Mouse (Mus musculus) embryonic stem cell, embryonic (primary cell): ENCODE data around the gene Cd200r4.
"Not testable (repeated sequence)": the region's sequence is repeated elsewhere in the genome, so short reads cannot be mapped to it uniquely, and the experiment has no call there.

Experiments
- CTCF ChIA-PET, 4 experiments: fragments of 300-600 bp in 2 of 4; fragments of 350-600 bp in 2 of 4; sonication (Branson Sonifier 250); formaldehyde crosslinking; loops; one replicate each; lab custom pipeline; 2022; ENCODE audit warnings: inconsistent platforms in 2 of 4; lab: Charles Lee
- POLR2A ChIA-PET, 4 experiments: fragments of 300-600 bp in 2 of 4; fragments of 350-600 bp in 2 of 4; sonication (Branson Sonifier 250); formaldehyde crosslinking; loops; one replicate each; lab custom pipeline; 2022; ENCODE audit warnings: antibody characterized with exemption in 4 of 4, inconsistent platforms in 1 of 4; lab: Charles Lee

Gene Cd200r4

DNA sequence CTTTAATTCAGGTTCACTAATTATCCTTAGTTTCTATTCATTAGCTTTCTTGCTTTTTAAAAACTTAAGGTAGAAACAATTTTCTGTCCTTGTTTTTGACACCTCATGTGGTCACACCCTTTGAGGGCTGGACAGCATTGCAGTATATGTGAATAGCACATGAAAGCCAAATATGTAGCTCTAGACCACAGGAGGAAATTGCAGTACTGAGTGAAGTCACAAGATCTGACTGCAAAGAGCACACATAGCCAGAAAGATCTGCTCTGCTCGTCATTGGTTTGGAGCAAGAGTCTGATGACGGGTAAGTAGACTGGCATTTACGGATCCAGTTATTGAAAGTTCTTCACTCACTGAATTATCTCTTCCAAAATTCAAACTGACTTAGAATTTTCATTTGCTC, at the start of gene Cd200r4:
TSS of gene Cd200r4 (plus strand) at position 190 of the 400 bp plus-strand sequence.
- ChIA-PET CTCF (no interaction called here), POLR2A (no interaction called here)

DNA sequence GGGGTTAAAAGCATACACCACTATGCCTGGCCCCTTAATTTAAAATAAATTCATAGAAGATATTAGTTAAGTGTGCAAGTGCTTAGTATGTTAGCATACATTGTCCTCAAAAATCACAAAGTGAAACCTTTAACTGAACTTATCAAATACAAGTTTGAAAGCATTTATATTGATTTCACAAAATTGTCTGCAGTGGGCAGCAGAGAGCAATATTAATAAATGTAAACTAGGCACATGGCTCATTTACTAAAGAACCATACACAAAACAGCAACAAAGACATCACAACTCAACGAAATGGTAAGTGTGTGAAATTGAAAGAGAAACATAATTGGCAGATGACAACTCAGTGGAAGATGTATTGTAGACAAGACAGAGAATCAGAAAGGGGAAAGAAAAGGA, 49.7 kb upstream of the Cd200r4 start:
- ChIA-PET CTCF (no interaction called here), POLR2A (no interaction called here)

DNA sequence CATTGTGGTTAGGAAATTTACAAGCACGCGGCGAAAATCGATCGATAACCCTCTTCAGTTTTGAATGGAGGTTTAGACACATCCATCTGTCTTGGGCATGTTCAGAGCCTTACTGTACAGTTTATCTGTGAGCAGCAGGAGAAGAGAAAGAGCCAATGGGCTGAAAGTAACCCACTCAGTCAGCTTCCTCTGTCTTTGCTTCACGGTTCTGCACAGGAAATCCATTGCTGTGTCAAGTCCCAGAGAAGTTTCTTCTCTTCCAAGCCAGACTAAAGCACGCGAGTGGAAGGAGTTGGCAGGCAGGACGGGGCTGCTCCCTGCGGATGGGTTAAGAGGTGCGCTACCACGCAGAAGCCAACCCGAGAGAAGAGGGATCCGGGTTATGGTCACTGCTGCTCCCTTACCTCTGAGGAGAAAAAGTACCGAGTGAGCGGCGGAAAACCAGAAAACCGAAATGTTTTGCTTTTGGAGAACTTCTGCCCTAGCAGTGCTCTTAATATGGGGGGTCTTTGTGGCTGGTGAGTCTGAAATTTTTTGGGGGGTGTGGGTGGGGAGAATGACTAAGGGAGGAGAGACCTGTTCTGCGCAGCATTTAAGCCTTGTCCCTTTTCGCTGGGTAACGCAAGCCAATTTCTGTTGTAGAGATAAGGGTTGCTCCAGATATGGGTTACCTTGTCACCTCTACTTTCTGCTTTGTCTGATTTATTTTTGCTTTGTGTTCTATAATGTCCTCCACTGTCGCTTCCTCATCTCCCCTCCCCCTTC, 45.8 kb upstream of the Cd200r4 start, which contains the start of gene Cd200r1:
TSS of gene Cd200r1 (plus strand) at position 182 of the 765 bp plus-strand sequence.
- CTCF ChIA-PET: interaction anchor here in 3 of 4 experiments (0.6 to 1.6 kb wide), 3 partner anchors 325 to 1594 kb away, joined by 4 to 7 read pairs (median 4); no protein-coding TSS in a partner anchor
- POLR2A ChIA-PET: no interaction called here

DNA sequence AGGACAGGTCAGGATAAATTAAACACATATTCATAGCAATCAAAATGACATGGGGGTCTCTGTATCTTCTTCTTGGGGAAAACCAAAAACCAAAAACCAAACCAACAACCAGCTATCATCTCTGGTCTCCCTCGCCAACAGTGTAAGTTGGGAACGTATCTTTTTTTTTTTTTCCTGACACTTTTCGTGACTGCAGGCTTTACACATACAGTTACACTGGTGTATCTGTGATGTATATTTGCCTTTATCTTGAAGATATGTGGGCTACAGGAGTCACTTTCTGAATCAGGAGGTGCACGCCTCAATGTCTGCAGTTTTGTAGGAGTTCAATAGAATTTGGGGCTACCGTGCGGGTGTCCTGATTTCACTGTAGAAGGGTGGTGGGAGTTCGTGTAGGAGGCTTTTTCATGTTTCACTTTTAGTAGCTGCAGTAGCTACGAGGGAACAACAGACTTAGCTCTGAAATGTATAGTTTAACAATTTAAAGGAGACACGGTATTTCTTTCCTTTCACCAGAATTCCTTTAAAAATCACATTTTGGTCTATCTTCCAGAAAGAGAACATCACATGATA, 45.1 kb upstream of the Cd200r4 start:
- ChIA-PET CTCF (interaction anchor here in 3 of 4 experiments (0.6 to 1.6 kb wide), 5 partner anchors 38 to 1593 kb away, joined by 3 to 4 read pairs (median 4); no protein-coding TSS in a partner anchor), POLR2A (interaction anchor here in 1 of 4 experiments (0.6 kb wide), 1 partner anchor 389 kb away, joined by 3 read pairs; no protein-coding TSS in a partner anchor)

DNA sequence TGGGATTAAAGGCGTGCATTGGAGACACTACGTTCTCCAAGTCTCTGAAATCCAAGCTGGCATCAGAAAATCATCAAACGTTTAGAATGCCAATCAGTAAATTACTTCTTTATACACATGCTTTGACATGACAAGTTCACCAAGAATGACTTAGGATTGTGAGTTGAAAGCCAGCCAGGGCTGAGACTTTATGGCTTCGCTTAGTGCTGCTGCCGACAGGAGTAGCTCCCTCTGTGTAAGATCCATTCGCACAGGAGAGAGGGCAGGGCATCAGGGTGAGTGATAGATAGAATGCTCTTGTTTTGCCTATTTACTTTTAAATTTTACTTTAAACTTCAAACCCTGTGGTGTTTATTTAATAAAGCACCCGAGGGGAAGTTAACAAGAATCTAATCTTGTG, 44.0 kb upstream of the Cd200r4 start:
- POLR2A ChIA-PET: no interaction called here
- CTCF ChIA-PET: interaction anchor here in 3 of 4 experiments (0.7 to 1.8 kb wide), 5 partner anchors 12 to 323 kb away, joined by 3 to 6 read pairs (median 3); no protein-coding TSS in a partner anchor

DNA sequence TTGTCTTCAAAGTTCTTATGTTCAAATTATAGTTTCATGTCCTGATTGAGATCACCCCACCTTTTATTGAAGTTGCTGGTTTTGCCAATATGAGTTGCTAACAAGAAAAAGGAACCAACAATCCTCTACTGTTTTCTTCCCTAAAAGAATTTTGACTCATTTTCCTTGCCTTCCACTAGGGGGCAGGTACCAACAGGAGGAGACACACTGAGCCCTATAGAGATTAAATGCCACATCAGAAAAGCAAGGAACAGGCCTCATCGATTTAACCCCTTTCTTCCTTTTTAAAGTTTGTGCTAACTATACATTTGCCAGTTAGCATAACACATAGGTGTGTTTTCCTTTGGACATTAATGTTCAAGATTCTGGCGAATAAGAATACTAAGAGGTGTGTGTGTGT, 43.6 kb upstream of the Cd200r4 start:
- ChIA-PET POLR2A (no interaction called here), CTCF (interaction anchor here in 3 of 4 experiments (0.8 to 1.8 kb wide), 3 partner anchors 13 to 322 kb away, joined by 3 to 6 read pairs (median 3); no protein-coding TSS in a partner anchor)

DNA sequence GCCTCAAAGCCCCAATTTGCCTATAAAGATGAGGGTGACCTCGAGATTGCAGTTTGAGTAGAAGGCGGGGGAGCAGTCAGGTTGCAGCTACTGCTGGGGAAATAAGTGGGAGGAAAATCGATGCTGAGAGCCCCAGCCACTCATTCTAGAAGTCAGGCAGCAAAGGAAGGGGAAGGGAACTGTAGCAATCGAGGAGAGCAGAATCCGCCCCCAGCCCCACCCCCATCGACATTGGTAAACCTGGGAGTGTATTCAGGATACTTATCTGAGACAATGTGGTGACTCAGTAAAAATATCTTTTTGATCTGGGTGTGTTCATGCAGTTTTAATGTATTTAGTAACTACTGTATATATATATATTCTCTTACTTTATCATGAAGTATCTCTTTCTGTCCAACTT, 39.0 kb upstream of the Cd200r4 start:
- CTCF ChIA-PET: no interaction called here
- POLR2A ChIA-PET: no interaction called here

DNA sequence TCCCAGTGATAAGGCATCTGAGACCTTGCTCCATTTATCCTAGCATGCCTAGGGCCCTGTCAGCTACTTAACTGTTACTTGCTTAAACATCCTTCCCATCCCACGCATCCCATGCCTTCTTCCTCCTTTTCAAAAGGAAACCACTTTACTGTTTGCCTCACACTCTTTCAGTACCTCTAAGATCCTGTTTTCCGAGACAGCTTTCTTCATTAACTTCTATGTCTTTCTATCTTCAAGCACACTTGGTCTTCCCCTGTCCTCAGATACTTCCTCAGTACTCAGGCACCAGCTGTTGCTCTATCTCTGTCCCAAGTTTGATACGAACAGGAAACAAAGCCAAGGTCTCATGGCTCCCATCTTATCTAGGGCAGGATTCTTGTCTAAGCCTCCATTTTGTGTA, 37.9 kb upstream of the Cd200r4 start:
- ChIA-PET POLR2A (interaction anchor here in 1 of 4 experiments (0.6 kb wide), 1 partner anchor 273 kb away, joined by 5 read pairs; no protein-coding TSS in a partner anchor), CTCF (no interaction called here)

DNA sequence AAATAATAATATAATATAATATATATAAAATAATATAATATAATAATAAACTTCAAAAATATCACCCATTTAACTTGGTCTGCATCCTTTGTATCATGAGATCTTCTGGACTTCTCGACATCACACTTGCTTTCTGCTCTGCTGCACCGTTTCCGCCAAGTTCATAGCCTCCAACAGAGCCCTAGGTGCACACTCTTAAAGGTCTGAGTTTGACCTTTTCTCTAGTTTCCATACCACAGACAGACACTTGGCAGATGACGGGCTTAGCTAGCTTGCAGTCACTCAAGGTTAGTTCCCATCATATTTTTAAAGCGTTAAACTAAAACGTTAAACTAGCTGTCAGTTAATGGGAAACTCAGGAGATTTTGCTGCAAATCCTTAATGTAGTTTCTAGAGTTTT, 37.3 kb upstream of the Cd200r4 start:
- POLR2A ChIA-PET: interaction anchor here in 1 of 4 experiments (0.6 kb wide), 1 partner anchor 272 kb away, joined by 5 read pairs; no protein-coding TSS in a partner anchor
- CTCF ChIA-PET: no interaction called here

DNA sequence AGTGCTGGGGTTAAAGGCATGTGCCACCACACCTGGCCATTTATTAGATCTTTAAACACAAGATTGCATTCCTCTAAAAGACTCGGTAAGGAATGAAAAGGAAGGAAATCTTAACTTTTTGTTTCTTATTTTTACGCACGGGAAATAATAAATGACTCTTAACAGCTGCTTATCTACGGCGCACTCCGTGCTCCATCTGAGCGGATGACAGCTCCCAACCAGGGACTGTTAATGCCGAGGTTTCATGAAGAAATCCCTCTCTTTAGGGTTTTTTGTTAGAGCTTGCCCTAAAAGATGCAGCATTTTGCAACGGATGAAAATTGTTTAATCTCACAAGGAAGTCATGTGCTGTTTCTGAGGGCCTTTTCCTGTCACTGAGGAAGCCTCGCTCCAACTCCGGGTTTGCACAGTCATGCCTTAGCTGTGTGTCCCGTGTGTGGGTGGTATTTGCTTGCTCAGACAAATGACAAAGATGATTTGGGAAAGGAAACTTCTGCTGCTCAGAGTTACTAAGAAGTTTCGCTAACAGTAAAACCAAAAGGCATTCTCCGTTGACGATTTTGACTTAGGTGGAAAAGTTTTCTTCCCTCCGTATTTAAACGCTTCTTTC, 32.9 kb upstream of the Cd200r4 start:
- CTCF ChIA-PET: no interaction called here
- POLR2A ChIA-PET: interaction anchor here in 2 of 4 experiments (0.5 to 2.2 kb wide), 3 partner anchors 35 to 309 kb away, joined by 3 to 6 read pairs (median 3); partner anchors contain the start of gene Nepro (in 1 of the 2)

DNA sequence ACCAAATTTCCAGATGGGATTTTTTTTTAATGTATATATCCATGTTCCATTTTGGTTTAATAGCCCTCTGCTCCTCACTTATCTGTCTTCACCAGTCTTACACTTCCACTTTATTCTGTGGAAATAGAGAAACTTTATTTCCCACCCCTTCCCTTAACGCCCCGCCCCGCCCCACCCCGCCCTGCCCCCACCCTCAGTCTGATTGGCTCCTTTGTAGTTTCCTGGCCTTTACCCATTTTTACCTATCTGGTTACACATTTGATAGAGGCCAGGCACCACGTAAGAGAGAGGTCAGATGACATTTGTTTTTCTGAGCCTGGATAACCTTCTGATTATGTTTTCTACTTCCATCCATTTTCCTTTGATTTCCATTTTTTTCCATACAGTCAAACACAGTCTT, 32.0 kb upstream of the Cd200r4 start:
- ChIA-PET CTCF (interaction anchor here in 1 of 4 experiments (0.7 kb wide), 1 partner anchor 431 kb away, joined by 3 read pairs; no protein-coding TSS in a partner anchor), POLR2A (interaction anchor here in 1 of 4 experiments (2.2 kb wide), 1 partner anchor 55 kb away, joined by 6 read pairs; the partner anchor contains the start of gene Nepro)

DNA sequence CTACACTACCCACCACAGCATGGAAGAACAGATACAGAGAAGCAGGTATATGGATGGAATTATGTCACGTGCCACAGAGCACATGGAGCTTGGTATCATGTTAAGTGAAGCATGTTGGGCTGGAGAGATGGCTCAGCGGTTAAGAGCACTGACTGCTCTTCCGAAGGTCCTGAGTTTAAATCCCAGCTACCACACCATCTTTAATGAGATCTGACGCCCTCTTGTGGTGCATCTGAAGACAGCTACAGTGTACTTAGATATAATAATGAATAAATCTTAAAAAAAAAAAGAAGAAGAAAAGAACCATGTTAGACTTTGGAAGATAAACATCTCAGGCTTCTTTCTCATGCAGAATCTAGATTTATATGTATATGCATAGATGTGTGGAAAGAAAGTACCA, 30.8 kb upstream of the Cd200r4 start:
- POLR2A ChIA-PET: interaction anchor here in 1 of 4 experiments (1.2 kb wide), 1 partner anchor 55 kb away, joined by 4 read pairs; no protein-coding TSS in a partner anchor
- CTCF ChIA-PET: interaction anchor here (0.5 to 1.1 kb wide), 7 partner anchors 13 to 1377 kb away, joined by 3 to 5 read pairs (median 3); no protein-coding TSS in a partner anchor

DNA sequence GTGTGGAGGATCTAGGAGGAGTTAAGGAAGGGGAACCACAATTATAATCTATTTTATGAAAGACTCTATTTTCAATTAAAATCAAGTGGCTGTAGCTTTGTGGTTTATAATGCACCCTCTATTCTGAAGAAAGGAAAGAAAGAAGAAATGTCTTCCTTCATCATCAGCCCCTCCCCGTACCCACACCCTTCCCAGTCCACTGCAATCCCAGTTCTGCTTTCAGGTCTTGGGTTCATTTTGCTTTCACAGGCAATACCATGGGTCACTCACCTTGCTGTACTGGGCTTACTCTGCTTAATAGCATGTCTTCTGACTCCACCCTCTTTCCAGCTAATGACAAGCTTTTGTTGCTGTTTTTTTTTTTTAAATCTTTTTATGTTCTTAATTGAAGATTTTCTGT, 24.6 kb upstream of the Cd200r4 start:
- POLR2A ChIA-PET: no interaction called here

DNA sequence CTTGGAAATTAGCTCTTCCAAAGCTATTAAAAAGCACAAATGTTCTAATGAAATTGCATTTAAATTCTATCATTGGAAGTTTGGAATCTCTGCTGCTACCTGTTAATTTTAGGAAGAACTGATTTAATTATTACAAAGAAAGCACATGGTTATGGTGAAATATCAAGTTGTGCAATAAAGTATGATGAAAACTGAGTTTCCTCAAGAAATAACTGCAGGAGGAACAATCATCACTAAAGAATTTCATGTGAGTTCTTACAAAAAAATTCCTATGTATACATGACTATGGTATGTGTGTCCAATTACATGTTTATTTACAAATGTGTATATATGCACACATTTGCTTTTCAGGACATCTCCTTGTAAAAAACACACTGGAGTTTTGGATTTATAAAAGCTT, 17.1 kb upstream of the Cd200r4 start:
- POLR2A ChIA-PET: no interaction called here
- CTCF ChIA-PET: no interaction called here

More for the DNA sequence above, 24.6 kb upstream of the Cd200r4 start:
- CTCF ChIA-PET: interaction anchor here in 1 of 4 experiments (0.6 kb wide), 1 partner anchor 177 kb away, joined by 5 read pairs; no protein-coding TSS in a partner anchor

DNA sequence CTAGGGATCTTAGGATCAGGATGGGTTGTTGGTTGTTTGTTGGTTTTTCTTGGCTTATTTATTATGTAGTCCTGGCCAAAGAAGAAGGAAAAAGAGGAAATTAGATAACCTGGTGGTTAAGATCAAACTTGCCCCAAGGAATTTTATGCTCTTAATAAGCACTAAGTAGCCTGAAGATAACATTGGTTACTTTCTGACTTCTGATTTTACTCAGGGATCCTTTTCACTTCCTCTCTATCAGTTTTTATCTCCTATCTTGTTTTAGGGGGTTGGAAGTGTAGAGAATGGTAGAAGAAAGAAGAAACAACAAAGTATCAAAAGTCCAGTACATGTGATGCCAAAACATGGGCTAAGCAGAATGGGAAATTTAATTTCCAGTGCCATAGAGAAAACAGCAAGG, 5.6 kb upstream of the Cd200r4 start:
- ChIA-PET POLR2A (no interaction called here), CTCF (no interaction called here)

DNA sequence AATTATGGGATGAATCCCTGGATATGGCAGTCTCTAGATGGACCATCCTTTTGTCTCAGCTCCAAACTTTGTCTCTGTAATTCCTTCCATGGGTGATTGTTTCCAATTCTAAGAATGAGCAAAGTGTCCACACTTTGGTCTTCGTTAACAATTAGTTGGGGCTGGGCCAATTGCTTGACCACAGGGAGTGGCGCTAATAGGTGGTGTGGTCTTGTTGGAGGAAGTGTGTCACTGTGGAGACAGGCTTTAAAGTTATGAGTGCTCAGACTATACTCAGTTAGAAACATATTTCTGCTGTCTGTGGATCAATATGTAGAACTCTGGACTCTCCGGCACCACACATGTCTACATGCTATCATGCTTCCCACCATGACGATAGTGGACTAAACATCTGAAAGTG, 1.3 kb upstream of the Cd200r4 start:
- POLR2A ChIA-PET, CTCF ChIA-PET: not testable (repeated sequence)

DNA sequence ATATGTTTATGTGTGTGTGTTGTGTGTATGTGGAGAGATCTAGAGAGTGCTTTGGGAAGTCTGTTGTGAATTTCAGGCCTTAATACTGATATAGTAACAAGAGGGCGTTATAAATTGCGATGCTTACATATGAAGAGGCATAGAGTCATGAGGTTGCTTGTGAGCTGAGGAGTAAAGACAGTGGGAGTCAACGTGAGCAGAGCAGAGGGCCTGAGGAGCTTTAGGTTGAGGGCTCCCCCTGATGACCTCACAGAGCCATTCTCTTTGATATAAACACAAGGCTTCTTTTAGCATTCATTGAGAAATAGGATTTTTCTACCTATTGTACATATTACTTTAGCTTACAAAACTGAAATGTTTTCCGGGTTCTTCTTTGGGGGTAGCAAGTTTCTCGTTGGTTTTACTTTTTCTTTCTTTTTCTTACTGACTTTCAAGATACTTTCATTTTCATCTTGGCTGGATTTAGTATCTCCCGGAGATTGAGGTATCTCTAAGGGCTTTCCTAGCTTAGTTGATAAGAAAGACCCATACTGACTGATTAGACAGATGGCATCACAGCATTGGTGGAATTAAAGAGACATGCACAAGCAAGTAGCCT, 1.0 kb downstream of the Cd200r4 start:
- POLR2A ChIA-PET: no interaction called here
- CTCF ChIA-PET: no interaction called here

DNA sequence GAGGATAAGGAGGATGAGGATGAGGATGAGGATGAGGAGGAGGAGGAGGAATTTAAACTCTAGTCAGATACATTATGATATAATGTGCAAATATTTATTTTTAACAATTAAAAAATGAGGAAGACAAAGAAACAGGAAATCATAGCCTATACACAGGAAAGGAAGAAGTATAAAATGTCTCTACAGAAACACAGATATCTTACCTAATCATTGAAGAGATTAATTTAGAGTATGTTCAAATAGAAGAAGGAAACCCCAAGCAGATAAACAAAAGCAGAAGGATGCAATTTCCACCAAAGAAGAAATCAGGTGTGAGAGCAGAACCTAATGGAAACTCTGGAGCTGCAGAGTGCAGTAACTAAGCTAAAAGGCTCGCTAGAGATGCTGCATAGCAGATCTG, 6.5 kb downstream of the Cd200r4 start:
- POLR2A ChIA-PET: no interaction called here
- CTCF ChIA-PET: no interaction called here

DNA sequence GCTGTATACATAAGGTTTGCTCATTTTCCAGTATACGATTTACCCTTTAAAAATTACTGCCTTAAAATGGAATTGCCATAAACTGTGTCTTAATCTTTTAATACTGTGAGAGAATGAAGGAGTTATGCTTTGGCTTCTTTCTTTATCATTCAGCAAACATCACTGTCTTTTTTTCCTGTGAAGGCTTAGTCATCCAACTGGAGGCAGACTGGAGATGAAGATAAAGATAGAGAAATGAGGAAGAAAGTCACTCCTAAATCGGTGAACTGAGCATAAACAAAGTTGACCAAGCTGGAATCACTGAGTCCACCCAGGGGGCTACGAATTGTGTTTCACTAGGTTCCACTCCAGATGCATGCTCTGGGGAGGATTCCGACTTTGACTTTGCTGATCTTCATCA, 9.0 kb downstream of the Cd200r4 start:
- POLR2A ChIA-PET: no interaction called here
- CTCF ChIA-PET: interaction anchor here in 1 of 4 experiments (0.6 kb wide), 1 partner anchor 56 kb away, joined by 4 read pairs; no protein-coding TSS in a partner anchor
